ENCODE assay signal across 8 mouse cellular contexts in genomic region chr9:61899804-61900203, GRCm38 (mm10). TPM values are rescaled to one million over a fixed set of nuclear protein-coding genes. Genes with fewer than 3 reads are reported as not detected.
DNase-seq lines count a peak whose midpoint lies in the region; ATAC-seq lines count a peak whose summit lies in the region.

No protein-coding gene starts in this region.

- H3K27ac ChIP-seq in liver, embryonic 12.5 days, result no peak overlapping the region
- H3K27ac ChIP-seq in embryonic facial prominence, embryonic 11.5 days (replicated peaks; ENCODE audit: low read depth, low read length), result no peak overlapping the region
- no peak overlapping the region for H3K27ac ChIP-seq in limb, embryonic 12.5 days

- no peak overlapping the region for H3K4me3 ChIP-seq in liver, embryonic 12.5 days
- no peak overlapping the region for H3K4me3 ChIP-seq in embryonic facial prominence, embryonic 11.5 days (ENCODE audit: low read depth, low read length)
- H3K4me3 ChIP-seq in limb, embryonic 12.5 days (replicated peaks), result peak overlapping the region; percentile 10; the same call in 1 of the 2 replicates

- WGBS in liver, embryonic 12.5 days (ENCODE audit: insufficient replicate concordance), result 5% methylated on average over 16 of the region's 16 CpGs
- WGBS in embryonic facial prominence, embryonic 11.5 days, result 5% methylated on average over 16 of the region's 16 CpGs
- 5% methylated on average over 16 of the region's 16 CpGs for WGBS in limb, embryonic 12.5 days

- H3K9ac ChIP-seq in liver, embryonic 12.5 days, result no peak overlapping the region
- no peak overlapping the region for H3K9ac ChIP-seq in embryonic facial prominence, embryonic 11.5 days (replicated peaks; ENCODE audit: low read length)
- no peak overlapping the region for H3K9ac ChIP-seq in limb, embryonic 12.5 days (replicated peaks)

- H3K27me3 ChIP-seq in liver, embryonic 12.5 days (replicated peaks), result peaks cover 72% of the 10 kb centered on the region
- H3K27me3 ChIP-seq in embryonic facial prominence, embryonic 11.5 days (ENCODE audit: control insufficient read depth, insufficient read depth, low read length), result 0 out of 2 replicates have a peak, but pooled peaks cover 2% of the 10 kb centered on the region
- peaks cover 22% of the 10 kb centered on the region for H3K27me3 ChIP-seq in limb, embryonic 12.5 days
- no peaks in the 10 kb centered on the region for H3K27me3 ChIP-seq in splenic B cell, adult 2 months (ENCODE audit: control insufficient read depth, insufficient read depth, low read length, poor library complexity, severe bottlenecking)

- H3K36me3 ChIP-seq in liver, embryonic 12.5 days, result no peaks in the 10 kb centered on the region
- no peaks in the 10 kb centered on the region for H3K36me3 ChIP-seq in embryonic facial prominence, embryonic 11.5 days (replicated peaks; ENCODE audit: control insufficient read depth, insufficient read depth, low read depth, low read length)
- H3K36me3 ChIP-seq in limb, embryonic 12.5 days, result no peaks in the 10 kb centered on the region
- no peaks in the 10 kb centered on the region for H3K36me3 ChIP-seq in splenic B cell, adult 2 months (ENCODE audit: control insufficient read depth, insufficient read depth, low read length, poor library complexity, severe bottlenecking)

- DNase-seq in liver, result peak; percentile 76
- peak; percentile 91 for DNase-seq in embryonic facial prominence, embryonic 11.5 days (ENCODE audit: low spot score)
- peak; percentile 73 to 93 for DNase-seq in heart, adult 18-20 months
- DNase-seq in kidney, adult 8-10 months, result peak; percentile 69 to 90
- DNase-seq in splenic B cell, adult 2 months (ENCODE audit: low read depth, low spot score), result peak; percentile 78

- no peaks in the 10 kb centered on the region for H3K9me3 ChIP-seq in liver, embryonic 12.5 days (replicated peaks)
- H3K9me3 ChIP-seq in embryonic facial prominence, embryonic 11.5 days (replicated peaks; ENCODE audit: control insufficient read depth, low read length), result no peaks in the 10 kb centered on the region
- no peaks in the 10 kb centered on the region for H3K9me3 ChIP-seq in limb, embryonic 12.5 days

- no peak for ATAC-seq in liver, embryonic 12.5 days
- ATAC-seq in embryonic facial prominence, embryonic 11.5 days (replicated peaks; ENCODE audit: insufficient number of reproducible peaks, low FRiP score, low TSS enrichment, low read depth), result no peak
- 0 out of 2 replicates have a peak, but pooled peaks have one; percentile 38 for ATAC-seq in limb, embryonic 12.5 days (ENCODE audit: insufficient number of reproducible peaks, insufficient read depth, low FRiP score, low TSS enrichment, low read depth)
- ATAC-seq in monocyte, adult 5-6 weeks (replicated peaks; ENCODE audit: insufficient number of reproducible peaks, low FRiP score, low TSS enrichment, poor library complexity, severe bottlenecking), result 0 out of 2 replicates have a peak, but pooled peaks have one; percentile 58

- H3K4me2 ChIP-seq in liver, embryonic 12.5 days, result no peak overlapping the region
- peak overlapping the region; percentile 29 for H3K4me2 ChIP-seq in embryonic facial prominence, embryonic 11.5 days (ENCODE audit: low read depth, low read length)
- H3K4me2 ChIP-seq in limb, embryonic 12.5 days, result peak overlapping the region; percentile 48

- no peaks in the 10 kb centered on the region for H3K4me1 ChIP-seq in liver, embryonic 12.5 days
- no peaks in the 10 kb centered on the region; the same call in 1 of the 2 replicates for H3K4me1 ChIP-seq in embryonic facial prominence, embryonic 11.5 days (ENCODE audit: control insufficient read depth, insufficient read depth, low read length)
- peaks cover 33% of the 10 kb centered on the region for H3K4me1 ChIP-seq in limb, embryonic 12.5 days (replicated peaks)

RNA-seq across cellular contexts. Expression of gene Rplp1, which starts 14.5 kb away (rescaled TPM):
- 1,190 and 1,274 TPM in 2 replicates for polyA plus RNA-seq in liver, embryonic 12.5 days (2016; fragmentation: Nextera tagmentation; extraction: Ambion mirVana)
- 1,072 and 1,174 TPM in 2 replicates for polyA plus RNA-seq in embryonic facial prominence, embryonic 11.5 days (2014; fragmentation: Nextera tagmentation; extraction: Ambion mirVana)
- total RNA-seq in heart, adult 18-20 months (2021), result 1,000 to 10,000 TPM; 1,497 to 1,660 TPM
- 1,045 and 1,109 TPM in 2 replicates for polyA plus RNA-seq in limb, embryonic 12.5 days (2016; fragmentation: Nextera tagmentation; extraction: Ambion mirVana)
- total RNA-seq in monocyte, adult 5-6 weeks (2017), result 2,240 to 3,679 TPM (median 3,046 TPM) in 3 replicates

RNA-seq across cellular contexts. Expression of gene Kif23, which starts 46.8 kb away (rescaled TPM):
- 73.5 and 91.5 TPM in 2 replicates for polyA plus RNA-seq in liver, embryonic 12.5 days (2016; fragmentation: Nextera tagmentation; extraction: Ambion mirVana)
- 121 and 127 TPM in 2 replicates for polyA plus RNA-seq in embryonic facial prominence, embryonic 11.5 days (2014; fragmentation: Nextera tagmentation; extraction: Ambion mirVana)
- 1 to 10 TPM; 1.2 to 3.1 TPM for total RNA-seq in heart, adult 18-20 months (2021)
- 121 TPM in 2 replicates for polyA plus RNA-seq in limb, embryonic 12.5 days (2016; fragmentation: Nextera tagmentation; extraction: Ambion mirVana)
- total RNA-seq in monocyte, adult 5-6 weeks (2017), result 28.8 to 78.3 TPM (median 41.1 TPM) in 3 replicates

Comparison
In these comparisons a context has a peak if more than half of its experiments do, and no peak if none do; other contexts are left out.
1. ATAC-seq: peak in limb, embryonic 12.5 days (single experiment) and monocyte, adult 5-6 weeks (single experiment); none in liver, embryonic 12.5 days (single experiment) and embryonic facial prominence, embryonic 11.5 days (single experiment).
2. Peak in every context shown above with its lines, with median percentiles within 50 percentile points of each other: DNase-seq.